Mouse (Mus musculus) CH12F3 (cell line): ENCODE data around the gene Tubb2b.

Experiments used
- in situ Hi-C: fragments of 300-500 bp; cut with MboI; formaldehyde crosslinking; loops from 2 replicates; pipeline ENCODE4 v1.14.3; 2020; ENCODE audit warnings: low sequenced_read_pairs

The Tubb2b gene

DNA sequence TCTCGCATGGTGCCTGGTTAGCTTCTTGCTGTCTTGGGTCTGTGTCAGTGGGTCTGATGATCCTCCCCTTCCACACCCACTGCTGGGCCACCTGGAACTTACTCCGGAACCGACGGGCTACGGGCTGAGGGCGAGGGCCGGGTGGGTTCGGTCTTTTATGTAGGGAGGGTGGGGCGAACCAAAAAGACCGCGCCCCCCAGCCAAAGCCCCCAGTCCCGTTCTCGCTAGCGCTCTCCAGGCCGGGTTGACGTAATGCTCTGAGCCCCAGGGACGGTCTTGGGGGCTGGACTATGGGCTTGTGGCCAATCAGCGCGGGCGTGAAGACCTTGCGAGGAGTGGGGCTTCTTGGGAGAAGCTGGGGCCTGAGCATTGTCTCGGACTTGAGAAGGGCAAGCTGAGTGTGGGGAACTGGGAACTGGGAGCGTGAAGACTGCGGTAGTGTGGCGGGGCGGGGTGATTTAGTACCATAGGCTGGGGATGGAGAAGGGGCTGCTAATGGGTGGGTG is at the start of gene Tubb2b:
Gene Tubb2b (minus strand): TSS at position 241 of the 506 bp plus-strand sequence.
- in situ Hi-C loops = no loop called here

DNA sequence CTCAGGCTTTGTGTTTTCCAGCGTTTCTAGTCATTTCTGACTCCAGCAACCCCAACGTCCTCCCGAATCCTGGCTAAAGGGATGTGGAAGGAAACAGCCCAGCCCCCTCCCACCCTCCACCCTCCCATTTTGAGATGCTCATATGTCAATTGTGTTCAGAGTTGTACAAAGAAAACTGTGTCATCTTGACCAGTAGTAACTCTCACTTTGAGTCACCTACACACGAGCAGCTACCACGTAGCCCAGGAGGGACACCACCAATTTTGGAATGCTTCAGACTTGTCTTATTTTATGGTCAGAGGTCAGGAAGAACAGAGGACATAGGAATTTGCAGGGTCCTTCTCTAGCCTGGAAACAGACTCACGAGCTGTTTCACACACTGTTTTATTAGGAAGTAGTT is 43.8 kb upstream of the Tubb2b start:
- in situ Hi-C loops = no loop called here

DNA sequence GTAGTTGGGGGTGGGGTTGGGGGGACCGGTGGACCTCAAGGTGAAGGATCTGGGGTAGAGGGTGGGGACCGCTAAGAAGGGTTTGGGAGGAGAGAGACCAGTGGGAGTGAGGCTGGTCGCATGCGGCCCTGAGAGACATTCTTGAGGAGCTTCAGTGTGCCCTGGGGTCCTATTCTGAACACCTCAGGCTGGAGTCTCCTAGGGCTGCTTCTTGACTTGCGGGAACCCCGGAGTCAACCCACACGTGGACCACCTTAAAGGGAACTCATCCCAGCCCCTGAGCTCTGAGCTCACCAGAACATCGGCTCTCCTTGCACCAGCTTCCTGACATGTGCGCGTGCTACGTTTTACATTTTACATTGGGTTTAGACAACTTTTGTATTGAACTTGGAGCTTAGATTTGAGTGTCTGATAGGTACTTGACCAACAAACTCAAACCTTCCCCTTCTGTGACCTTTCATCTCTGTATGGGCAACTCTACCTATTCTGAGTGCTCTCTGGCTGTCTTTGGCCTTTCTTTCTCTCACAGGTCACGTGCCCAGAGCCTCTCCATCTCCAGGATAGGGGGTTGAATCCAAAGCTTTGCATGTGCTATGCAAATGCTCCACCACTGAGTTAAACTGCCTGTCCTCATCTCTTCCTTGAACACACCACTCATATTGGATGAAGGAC is 33.2 kb upstream of the Tubb2b start:
- in situ Hi-C loops = no loop called here

DNA sequence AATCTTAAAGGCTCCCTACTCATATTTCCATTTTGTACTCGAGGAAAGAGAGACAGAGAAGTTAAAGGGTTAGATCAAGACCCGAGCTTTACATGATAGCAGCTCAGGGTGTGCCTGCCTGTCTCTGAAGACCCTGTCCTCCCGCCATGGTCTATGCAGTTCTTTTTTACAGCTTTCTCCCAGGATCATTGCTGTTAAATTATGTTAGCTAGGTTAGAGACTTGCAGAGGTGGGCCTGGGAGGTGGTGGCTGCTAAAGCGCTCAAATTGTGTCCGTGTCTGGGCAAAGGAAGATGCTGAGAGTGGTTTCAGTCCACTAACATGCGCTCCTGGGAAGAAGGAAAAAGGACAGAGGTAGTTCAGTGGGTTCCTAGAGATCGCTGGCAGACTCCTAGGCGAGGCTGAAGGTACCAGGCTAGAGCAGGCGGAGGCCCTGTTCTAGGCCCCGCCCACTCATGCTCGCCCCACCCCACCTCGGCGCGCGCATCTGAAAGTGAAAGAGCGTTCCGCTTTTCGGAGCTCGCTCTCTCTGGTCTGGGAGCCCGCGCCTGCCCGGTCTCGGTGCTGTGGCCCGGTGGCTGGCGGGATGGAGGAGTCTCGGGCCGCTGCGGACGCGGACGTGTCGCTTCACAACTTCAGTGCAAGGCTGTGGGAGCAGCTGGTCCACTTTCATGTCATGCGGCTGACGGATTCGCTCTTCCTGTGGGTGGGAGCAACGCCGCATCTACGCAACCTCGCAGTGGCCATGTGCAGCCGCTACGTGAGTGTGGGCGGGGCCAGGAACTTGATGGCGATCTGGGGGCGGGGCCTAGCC is 32.4 kb upstream of the Tubb2b start, which contains the start of gene Psmg4:
Gene Psmg4 (plus strand): TSS at position 474 of the 813 bp plus-strand sequence.
- in situ Hi-C loops = no loop called here

DNA sequence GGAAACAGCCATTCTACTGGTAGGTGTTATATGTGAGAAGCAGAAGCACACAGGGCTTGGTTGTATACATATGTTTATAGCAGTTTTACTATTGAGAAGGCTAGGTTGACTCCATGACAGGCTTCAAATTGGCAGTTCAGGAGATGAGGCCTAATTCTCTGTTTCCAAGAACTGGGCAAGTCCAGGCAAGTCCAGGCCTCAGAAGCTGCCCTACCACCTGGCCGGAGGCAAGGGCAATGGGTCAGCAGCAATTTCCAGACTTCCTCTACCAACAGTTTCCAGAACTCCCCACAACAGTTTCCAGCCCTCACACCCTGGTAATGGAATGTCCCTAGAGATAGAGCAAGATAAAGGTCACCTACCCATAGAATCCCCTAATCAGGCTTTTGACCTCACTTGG is 29.7 kb upstream of the Tubb2b start:
- in situ Hi-C loops = loop anchor here (5.0 kb wide), 1 partner anchor 113 kb away; no protein-coding TSS in a partner anchor

DNA sequence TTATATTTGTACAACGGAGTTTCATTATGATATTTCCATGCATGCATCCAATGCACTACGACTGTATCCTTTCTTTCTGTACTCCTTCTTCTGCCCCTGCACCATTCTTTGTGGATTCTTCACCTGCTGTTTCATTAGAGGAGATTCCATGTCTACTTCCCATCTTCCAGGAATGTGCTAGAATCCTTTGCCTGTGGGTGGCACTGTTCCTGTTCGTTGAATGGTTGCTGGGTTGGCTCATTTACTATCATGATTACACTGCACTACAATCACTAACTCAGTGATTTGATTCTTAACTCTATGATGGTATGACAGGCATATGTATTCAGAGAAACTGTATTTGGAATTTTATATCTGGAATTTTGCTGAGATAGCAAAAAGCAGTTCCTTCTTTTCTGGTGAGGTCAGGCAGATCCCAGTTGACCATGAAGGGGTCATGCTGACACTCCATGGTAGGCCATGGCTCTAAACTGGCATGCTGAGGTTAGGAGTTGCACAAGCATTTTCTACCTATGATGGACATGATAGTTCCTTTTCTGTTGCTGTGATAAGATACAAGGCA is 27.4 kb upstream of the Tubb2b start:
- in situ Hi-C loops = loop anchor here (5.0 kb wide), 1 partner anchor 110 kb away; no protein-coding TSS in a partner anchor

GRCm38 (mm10) chr13:34156840-34157185 is 26.5 kb upstream of the Tubb2b start:
- in situ Hi-C loops = loop anchor here (5.0 kb wide), 1 partner anchor 110 kb away; no protein-coding TSS in a partner anchor

GRCm38 (mm10) chr13:34156133-34156839 is 26.0 kb upstream of the Tubb2b start:
- in situ Hi-C loops = loop anchor here (5.0 kb wide), 1 partner anchor 109 kb away; no protein-coding TSS in a partner anchor

DNA sequence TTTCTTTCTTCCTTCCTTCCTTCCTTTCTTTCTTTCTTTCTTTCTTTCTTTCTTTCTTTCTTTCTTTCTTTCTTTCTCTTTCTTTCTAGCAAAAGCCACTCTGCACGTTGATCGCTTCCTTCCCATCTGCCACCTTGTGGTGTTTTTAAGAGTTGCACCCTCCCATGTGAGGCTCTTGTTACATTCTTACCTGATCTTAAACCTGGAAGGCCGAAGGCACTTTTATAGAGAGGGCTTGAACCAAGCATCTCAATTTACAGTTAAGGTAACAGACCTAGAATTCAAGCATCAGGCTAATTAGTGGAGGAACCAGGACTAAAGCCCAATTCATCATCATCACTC is 24.6 kb upstream of the Tubb2b start:
- in situ Hi-C loops = loop anchor here (5.0 kb wide), 1 partner anchor 108 kb away; no protein-coding TSS in a partner anchor

DNA sequence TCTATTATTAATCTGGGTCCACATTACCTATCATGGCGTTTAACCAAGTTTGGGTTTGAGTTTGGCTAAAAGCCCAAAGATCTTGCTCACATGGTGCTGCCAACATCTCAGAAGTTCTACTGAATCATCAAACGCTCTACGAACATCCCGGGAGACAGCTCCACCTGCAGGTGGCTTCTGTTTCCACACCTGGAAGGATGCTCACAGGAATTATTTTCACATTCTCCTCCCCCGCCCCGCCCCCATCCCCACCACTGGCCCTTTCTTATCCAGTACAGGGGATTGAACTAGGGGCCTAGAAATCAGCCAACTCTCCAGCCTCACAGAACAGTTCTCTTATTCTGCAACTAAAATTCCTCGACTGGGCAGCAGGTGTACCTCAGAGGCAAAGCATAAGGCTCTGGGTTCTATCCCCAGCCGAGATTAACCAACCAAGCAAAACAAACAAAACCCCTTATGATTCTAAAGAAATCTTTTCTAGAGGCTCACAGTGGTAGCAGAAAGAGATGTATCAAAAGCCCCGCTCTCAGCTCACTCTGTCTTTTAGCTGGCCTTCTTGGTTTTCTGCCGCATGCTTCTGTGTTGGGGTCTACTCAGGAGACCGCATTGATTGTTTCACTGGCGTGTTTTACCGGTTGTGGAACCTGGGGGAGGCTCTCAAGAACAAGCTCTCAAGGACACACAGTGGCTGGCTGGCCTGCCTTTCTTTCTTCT is 24.1 kb upstream of the Tubb2b start:
- in situ Hi-C loops = no loop called here

DNA sequence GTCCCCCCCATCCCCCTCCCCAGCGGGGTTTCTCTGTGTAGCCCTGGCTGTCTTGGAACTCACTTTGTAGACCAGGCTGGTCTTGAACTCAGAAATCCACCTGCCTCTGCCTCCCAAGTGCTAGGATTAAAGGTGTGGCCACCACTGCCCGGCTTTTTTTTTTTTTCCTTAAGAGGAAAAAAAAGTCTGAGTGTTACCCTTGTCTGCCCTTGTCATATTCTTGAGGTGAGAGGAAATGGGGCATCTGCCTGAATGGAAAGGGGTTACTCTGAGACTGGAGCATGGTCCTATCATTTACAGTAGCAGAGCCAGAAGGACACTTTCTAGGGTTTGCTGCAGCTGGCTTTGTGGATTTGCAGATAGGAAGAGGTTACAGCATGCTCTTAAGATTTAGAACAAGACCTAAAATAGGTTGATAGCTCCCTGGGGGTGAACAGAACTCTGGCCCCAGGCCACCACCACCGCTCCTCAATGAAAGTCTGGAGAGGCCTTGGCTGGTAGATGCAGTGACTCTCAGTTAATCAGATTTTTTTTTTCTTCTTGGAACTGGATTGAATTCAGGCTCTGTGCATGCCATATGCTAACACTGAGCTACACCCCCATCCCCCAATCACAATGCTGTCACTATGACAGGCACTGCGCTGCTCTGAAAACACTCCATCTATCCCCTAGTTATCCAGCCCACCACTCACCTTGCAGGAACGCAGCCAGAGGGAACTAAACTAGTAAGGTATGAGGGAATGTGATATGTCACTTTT is 23.2 kb upstream of the Tubb2b start:
- in situ Hi-C loops = no loop called here

DNA sequence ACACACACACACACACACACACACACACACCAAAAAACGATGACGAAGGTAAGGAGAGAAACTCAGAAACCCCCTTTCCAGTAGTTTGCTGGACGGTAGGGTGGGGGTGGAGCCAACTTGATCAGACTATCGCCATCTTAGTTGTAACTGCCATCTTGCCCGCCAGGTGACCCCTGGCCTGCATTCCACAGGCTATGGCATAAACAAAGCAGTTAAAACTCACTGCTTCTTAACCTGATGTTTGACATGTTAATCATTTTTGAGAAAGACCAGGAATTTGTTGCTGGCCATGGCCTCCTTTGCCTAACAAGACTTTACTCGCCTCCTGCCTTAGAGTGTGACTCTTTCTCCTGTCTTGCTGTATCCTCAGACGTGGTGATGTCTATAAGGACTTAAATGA is 22.4 kb upstream of the Tubb2b start:
- in situ Hi-C loops = no loop called here

DNA sequence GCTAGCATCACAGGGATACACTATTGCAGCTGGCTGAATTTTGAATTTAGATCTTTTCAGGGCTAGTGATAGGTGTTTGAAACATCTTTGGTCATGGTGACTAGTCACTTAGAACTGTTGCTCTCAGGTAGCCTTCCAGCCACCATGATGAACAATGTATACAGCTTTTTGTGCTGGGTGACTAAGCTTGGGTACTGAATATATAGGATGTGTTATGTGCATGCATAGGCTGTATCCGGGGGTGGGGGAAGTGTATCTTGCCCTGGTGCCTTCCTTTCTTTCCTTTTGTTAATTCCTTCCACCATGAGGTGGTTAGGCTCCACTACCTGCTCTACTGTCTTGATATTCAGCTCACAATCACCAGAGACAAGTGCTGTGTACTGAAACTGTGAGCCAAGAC is 21.2 kb upstream of the Tubb2b start:
- in situ Hi-C loops = no loop called here

DNA sequence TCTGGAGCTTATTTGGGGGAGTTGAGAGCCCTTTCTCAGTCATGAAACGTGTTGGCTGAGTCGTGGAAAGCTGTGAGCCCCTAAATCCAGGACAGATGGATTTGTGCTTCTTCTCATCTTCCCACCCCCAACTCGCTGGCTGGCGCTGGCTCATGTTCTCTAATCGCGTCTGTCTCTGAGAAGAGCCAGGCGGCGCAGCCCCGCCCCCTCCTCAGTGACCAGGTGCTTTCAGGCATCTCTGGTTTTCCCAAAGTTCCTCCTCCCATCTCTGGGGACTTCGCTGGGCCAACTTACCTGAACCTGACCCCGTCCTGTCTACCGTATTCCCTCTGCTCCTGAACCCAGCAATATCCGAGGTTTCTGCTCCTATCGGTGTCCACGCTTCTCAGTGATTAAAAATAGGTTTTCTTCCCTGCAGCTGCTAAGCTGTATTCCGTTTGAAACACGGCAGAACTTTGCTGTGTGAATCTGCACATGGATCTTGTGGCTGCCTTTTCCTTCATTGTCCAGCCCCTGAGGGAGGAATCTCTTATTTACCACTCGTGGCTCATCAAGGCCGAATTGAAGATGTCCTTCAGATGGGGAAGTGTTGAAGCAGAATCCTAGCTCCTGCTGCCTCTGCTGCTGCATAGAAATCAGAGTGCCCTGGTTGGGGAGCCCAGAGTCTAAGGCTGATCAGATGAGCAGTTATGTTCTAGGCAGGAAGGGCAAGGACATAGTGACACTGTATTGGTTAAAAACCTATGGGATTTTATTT is 20.2 kb upstream of the Tubb2b start:
- in situ Hi-C loops = no loop called here

DNA sequence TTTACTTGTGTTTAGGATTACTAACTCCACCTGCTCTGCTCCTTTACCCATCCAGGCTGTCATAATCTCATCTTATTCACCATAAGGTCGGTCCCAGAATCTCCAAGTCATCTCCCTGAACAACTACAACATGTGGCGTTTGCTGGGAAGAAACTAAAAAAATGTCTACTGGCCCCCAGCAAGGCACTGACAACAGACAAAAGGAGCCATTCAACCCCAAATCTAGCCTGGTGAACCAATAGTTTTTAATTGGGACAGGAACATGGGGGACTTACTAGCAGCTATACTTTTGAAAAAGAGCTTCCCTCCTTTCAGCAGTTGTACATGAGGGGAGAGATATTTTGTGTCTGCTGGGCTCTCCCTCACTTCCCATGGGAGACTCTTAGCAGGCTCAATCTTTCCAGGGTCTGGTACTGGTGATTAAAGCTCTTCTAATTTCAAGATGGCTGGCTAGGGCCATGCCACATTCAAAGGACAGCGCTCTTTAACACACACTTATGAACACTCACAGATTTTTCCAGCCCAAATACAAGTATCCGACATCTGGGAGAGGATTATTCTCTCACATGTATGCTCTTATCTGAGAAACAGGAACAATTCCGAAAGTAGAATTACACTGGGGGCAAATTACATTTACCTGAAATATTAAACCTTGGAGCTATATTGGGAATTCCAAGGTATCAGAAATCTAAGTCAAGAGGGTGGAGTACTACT is 19.4 kb upstream of the Tubb2b start:
- in situ Hi-C loops = no loop called here

- in situ Hi-C loops = no loop called here
Observed at GRCm38 (mm10) chr13:34148767-34149392, 18.6 kb upstream of the Tubb2b start.

- in situ Hi-C loops = no loop called here
Observed at GRCm38 (mm10) chr13:34148181-34148580, 17.9 kb upstream of the Tubb2b start.

DNA sequence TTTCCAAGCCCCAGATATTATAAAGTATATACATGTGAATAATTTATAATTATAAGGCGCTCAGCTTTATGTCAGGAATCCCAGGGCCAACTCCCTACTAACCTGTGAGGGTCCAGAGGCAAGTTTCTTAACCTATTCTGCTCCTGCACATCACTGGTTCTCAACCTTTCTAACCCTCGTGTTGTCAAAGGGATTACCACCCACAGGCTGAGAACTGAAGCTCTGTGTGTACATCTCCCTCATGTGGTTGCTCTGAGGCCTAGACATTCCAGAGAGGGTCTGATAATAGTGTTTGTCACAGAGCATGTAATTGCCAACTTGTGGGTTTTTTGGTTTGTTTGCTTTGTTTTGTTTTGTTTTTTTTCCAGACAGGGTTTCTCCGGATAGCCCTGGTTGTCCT is 16.6 kb upstream of the Tubb2b start:
- in situ Hi-C loops = no loop called here
